Mouse (Mus musculus) liver, embryonic 11.5 days (tissue): ENCODE measurements at regions not wholly inside any gene's neighbourhood (a gene's known extent, or its start where the extent isn't known, plus 50 kb on each side); places are given as distances from the start of the nearest gene placed in this dataset.
"Not testable (repeated sequence)": the region's sequence is repeated elsewhere in the genome, so short reads cannot be mapped to it uniquely, and the experiment has no call there.

ENCODE experiments used
- ATAC-seq: fragments of 200-750 bp; cut with Nextera tagmentation; replicated peaks from 2 replicates; pipeline ENCODE4 v1.8.0; 2017; ENCODE audit warnings: moderate number of reproducible peaks, mild to moderate bottlenecking, moderate TSS enrichment, moderate library complexity; ENCODE audit not compliant: low FRiP score
- DNase-seq: peaks from one replicate; pipeline ENCODE4 v3.0.0-alpha.2; 2017; ENCODE audit warnings: low spot score
- H3K27ac ChIP-seq: fragments of 300-500 bp; sonication (generic); 2 replicates; pipeline ENCODE4 v1.5.1; 2014; ENCODE audit warnings: mild to moderate bottlenecking, low read depth, low read length, control low read depth
- H3K27me3 ChIP-seq: fragments of 300-500 bp; sonication (generic); replicated peaks from 2 replicates; pipeline ENCODE4 v1.6.1; 2014; ENCODE audit warnings: low read length, mixed read lengths; ENCODE audit not compliant: control insufficient read depth, insufficient read depth
- H3K36me3 ChIP-seq: fragments of 300-500 bp; sonication (generic); 2 replicates; pipeline ENCODE4 v1.6.1; 2014; ENCODE audit warnings: mild to moderate bottlenecking, low read length, moderate library complexity, mixed read lengths; ENCODE audit not compliant: control insufficient read depth, insufficient read depth
- H3K4me1 ChIP-seq: fragments of 300-500 bp; sonication (generic); replicated peaks from 2 replicates; pipeline ENCODE4 v1.6.1; 2014; ENCODE audit warnings: low read length, mixed read lengths; ENCODE audit not compliant: control insufficient read depth, insufficient read depth
- H3K4me2 ChIP-seq: fragments of 300-500 bp; sonication (generic); 2 replicates; pipeline ENCODE4 v1.6.1; 2014; ENCODE audit warnings: mild to moderate bottlenecking, control low read depth, moderate library complexity
- H3K4me3 ChIP-seq: fragments of 300-500 bp; sonication (generic); 2 replicates; pipeline ENCODE4 v1.5.1; 2014; ENCODE audit warnings: low read depth, low read length, control low read depth
- H3K9ac ChIP-seq: fragments of 300-500 bp; sonication (generic); 2 replicates; pipeline ENCODE4 v1.6.1; 2014; ENCODE audit warnings: low read depth, low read length, control low read depth
- H3K9me3 ChIP-seq: fragments of 300-500 bp; sonication (generic); 2 replicates; pipeline ENCODE4 v1.6.1; 2016; ENCODE audit warnings: low read length, inconsistent platforms, mixed read lengths; ENCODE audit not compliant: control insufficient read depth
- WGBS: fragments of 180-500 bp; shearing (Covaris S2); extraction: QIAGEN DNeasy Blood & Tissue Kit; methylation state at CpG from one replicate; pipeline ENCODE4 v1.1.7; 2014; 5-methylcytosine and 5-hydroxymethylcytosine counted together

DNA sequence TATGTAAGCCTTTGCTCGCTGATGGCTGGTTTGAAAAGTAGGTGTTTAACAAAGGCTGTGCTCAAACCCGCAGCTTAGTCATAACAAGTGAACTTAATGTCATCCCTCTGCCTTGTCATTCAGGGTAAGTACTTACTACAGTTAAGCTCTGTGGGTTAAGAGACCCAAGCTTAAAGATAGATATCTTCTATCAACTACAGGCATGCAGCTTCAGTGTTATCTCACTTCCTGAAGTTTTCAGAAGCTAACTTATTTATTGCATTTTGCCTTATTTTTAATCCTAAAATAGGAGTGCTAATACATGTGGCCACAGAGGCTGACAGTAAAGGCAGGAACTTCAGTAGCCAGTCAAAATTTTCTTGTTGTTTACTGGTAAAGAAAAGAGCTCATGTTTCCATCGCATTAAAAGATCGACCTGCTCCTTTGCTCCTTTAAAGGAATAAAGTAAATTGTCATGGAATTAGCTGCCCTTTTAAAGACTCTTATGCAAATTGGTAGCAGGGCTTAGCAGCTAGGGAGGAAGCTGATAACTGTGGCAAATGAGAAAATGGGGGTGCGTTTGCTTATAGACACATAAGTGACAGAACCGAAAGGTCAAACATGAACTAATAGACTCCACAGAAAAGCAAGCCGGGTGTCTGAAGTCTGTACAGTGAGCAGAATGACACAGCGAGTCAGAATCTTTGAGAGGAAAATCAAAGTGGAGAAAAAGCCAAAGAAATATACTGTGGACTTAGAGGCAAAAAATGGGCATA is 55.9 kb upstream of the Inpp4b start:
- 55% methylated on average over 8 of the region's 8 CpGs for WGBS
- Histone ChIP-seq H3K4me1 (no peaks in the 10 kb centered on the region), H3K4me2 (no peak overlapping the region), H3K9me3 (no peaks in the 10 kb centered on the region), H3K27me3 (no peaks in the 10 kb centered on the region), H3K4me3 (no peak overlapping the region), H3K9ac (no peak overlapping the region), H3K36me3 (no peaks in the 10 kb centered on the region), H3K27ac (no peak overlapping the region)
- no peak for DNase-seq
- ATAC-seq = peak; percentile 47; the same call in 1 of the 2 replicates

DNA sequence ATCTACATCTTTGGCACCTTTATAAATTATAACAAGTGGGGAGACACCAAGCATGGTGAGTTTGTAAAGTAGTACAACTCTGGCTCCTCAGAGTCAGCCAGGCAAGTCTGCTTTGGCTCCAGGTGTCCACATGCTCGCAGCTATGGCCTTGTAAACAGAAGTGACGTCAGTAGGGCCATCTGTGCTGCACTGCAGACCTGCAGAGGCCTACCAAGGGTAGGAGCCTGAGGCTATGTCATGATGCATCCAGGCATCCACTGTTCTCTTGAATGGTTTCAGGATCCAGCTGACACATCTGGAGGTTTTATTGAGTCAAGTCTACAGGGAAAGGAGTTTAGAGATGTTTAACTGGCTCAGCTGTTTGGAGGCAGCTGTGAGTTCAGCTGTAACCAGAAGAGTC is 82.3 kb upstream of the Inpp4b start:
- H3K27ac ChIP-seq = no peak overlapping the region
- WGBS = 82% methylated on average over 2 of the region's 2 CpGs
- ATAC-seq (no peak), DNase-seq (no peak)
- no peaks in the 10 kb centered on the region for H3K4me1 ChIP-seq
- no peak overlapping the region for H3K4me2 ChIP-seq
- H3K9me3 ChIP-seq = no peaks in the 10 kb centered on the region
- no peak overlapping the region for H3K4me3 ChIP-seq
- no peak overlapping the region for H3K9ac ChIP-seq
- no peaks in the 10 kb centered on the region for H3K36me3 ChIP-seq
- no peaks in the 10 kb centered on the region for H3K27me3 ChIP-seq

DNA sequence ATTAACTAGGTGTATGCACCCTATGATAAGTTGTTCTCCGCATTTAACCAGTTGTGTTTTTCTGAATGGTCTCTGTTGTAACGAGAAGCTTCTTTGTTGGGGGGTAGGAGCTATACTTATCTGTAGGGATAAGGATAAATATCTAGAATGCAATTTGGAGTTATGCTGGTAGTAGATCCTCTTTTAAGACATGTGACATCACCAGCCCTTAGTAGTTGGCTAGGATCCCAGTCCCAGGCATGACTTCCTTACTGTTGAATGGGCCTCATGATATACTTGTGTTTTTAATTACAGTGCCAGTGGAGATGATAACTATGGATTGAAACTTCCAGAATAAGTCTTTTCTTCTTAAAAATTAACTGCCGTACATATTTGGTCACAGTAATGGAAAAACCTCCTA is 118.5 kb upstream of the Inpp4b start:
- no peaks in the 10 kb centered on the region for H3K36me3 ChIP-seq
- WGBS = 78% methylated on average over 3 of the region's 3 CpGs
- H3K4me3 ChIP-seq = no peak overlapping the region
- no peak for ATAC-seq
- H3K9me3 ChIP-seq = no peaks in the 10 kb centered on the region
- H3K27ac ChIP-seq = no peak overlapping the region
- no peak overlapping the region for H3K9ac ChIP-seq
- H3K4me2 ChIP-seq = no peak overlapping the region
- H3K27me3 ChIP-seq = no peaks in the 10 kb centered on the region
- DNase-seq = no peak
- no peaks in the 10 kb centered on the region for H3K4me1 ChIP-seq

DNA sequence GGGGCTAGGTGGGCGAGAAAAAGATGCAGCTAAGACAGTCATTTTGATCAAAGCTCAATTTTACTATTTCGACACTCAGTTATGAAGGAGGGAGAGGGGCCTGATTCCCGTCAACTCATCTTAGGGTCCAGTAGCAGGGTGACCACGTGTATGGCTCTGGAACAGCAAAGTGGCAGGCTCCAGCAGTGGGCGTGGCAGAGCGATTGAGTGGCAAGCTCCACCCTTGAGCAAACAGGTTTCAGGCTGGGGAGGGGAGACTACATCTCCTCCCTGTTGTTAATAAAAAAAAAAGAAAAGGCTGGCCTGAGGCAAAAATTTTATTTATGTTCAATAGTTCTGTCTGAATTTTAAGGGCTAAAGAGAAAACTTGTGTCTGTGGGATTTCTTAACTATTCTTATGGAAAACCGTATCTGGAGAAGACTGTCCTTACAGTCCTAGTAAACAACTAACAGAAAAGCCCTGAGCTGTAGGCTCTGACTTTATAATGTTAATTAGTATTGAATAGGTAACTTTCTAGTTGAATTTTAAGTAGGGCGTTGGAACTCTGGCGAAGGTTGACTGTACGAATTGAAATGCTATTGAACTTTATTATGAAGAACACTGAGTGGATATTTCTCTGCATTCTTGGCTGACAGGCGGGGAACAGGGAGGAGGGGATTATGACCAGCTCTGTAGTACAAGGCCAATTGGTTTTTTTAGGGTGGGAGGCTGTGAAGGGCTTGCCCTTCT is 155.1 kb upstream of the Inpp4b start:
- H3K9me3 ChIP-seq, H3K27me3 ChIP-seq, ATAC-seq, H3K4me2 ChIP-seq, H3K36me3 ChIP-seq, H3K4me3 ChIP-seq, H3K9ac ChIP-seq, H3K27ac ChIP-seq, H3K4me1 ChIP-seq, DNase-seq: not testable (repeated sequence)
- 78% methylated on average over 11 of the region's 11 CpGs for WGBS

DNA sequence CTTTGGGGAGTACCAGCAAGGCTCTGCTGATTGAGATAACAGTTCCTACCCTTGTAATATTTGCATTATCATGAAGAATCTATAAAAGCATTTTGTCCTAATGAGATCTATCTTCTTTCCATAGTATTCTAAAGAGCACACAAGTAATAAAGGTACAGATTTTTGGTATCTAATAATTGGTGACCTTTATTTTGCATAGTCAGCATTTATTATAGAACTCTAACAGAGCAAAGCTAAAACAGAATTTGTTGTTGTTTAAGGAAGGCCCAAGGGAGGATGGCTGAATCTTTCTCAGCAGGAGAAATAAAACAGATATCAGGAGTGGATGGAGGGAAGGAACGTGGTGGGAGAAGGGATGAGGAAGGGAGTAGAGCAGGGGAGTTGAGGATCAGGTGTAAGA is 160.8 kb upstream of the Usp38 start:
- DNase-seq (no peak), ATAC-seq (no peak)
- Histone ChIP-seq H3K4me2 (no peak overlapping the region), H3K36me3 (no peaks in the 10 kb centered on the region), H3K4me3 (no peak overlapping the region), H3K27ac (no peak overlapping the region), H3K27me3 (no peaks in the 10 kb centered on the region), H3K4me1 (no peaks in the 10 kb centered on the region), H3K9me3 (no peaks in the 10 kb centered on the region), H3K9ac (no peak overlapping the region)
- 69% methylated on average over 1 of the region's 1 CpGs for WGBS

DNA sequence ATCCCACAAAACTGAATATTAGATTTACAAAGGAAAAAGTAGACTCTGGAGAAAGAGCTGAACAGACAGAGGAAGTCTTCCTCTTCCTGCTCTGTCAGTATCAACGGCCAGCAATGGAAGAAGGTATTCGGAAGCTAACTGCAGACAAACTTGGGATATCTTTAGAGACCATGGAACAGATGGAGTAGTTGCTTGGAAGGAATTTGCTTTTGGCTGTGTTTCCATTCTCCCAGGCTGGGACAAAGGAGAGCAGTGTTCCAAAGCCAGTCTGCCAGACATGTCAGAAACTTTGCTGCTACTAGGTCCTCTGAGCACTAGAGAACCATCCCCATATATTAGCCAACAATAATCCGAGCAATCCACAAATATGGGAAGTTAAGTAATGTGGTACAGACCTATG is 132.5 kb upstream of the Usp38 start:
- H3K27ac ChIP-seq = no peak overlapping the region
- no peaks in the 10 kb centered on the region for H3K4me1 ChIP-seq
- WGBS = 76% methylated on average over 3 of the region's 3 CpGs
- no peaks in the 10 kb centered on the region for H3K36me3 ChIP-seq
- H3K9ac ChIP-seq = no peak overlapping the region
- no peak for DNase-seq
- no peak overlapping the region for H3K4me3 ChIP-seq
- H3K9me3 ChIP-seq = 0 out of 2 replicates have a peak, but pooled peaks cover 2% of the 10 kb centered on the region
- no peaks in the 10 kb centered on the region for H3K27me3 ChIP-seq
- H3K4me2 ChIP-seq = no peak overlapping the region
- no peak for ATAC-seq

DNA sequence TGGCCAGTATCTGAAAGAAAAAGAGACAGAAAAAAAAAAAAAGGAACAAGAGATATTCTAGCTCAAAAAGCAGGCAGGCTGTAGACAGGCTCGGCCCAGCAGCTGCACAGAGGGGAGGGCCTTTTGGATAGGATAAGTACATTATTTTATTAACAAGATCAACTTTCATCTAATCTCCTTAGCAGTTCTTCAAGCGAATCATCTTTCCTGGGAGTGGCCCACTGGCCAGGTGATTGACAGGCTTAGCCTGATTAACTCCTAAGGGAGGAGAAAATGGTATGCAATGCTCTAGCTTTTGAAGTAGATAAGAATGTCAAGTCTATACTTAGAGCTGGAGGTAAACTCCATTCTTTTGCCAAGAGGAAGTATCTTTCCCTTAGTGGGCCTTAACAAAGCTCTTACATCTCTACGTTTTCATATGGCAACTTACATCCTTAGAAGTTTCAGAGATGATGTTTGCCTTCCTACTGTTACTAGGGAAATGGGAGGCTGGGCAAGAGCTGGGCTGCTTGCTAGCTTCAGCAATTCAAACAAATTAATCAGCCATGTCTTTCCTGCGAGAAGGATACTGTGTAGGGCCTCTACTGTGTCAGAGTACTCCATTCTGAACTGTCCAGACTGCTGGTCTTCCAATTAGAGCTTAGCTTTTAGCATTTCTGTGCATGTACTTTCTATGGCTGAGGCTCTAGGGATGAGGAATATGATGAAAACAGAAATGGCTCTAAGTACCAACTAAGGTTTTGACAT is 92.2 kb upstream of the Usp38 start:
- no peaks in the 10 kb centered on the region for H3K36me3 ChIP-seq
- DNase-seq (no peak), ATAC-seq (no peak)
- H3K4me2 ChIP-seq = no peak overlapping the region
- no peaks in the 10 kb centered on the region for H3K4me1 ChIP-seq
- H3K27me3 ChIP-seq = no peaks in the 10 kb centered on the region
- no peak overlapping the region for H3K9ac ChIP-seq
- 44% methylated on average over 4 of the region's 4 CpGs for WGBS
- no peak overlapping the region for H3K4me3 ChIP-seq
- H3K9me3 ChIP-seq = no peaks in the 10 kb centered on the region
- no peak overlapping the region for H3K27ac ChIP-seq

DNA sequence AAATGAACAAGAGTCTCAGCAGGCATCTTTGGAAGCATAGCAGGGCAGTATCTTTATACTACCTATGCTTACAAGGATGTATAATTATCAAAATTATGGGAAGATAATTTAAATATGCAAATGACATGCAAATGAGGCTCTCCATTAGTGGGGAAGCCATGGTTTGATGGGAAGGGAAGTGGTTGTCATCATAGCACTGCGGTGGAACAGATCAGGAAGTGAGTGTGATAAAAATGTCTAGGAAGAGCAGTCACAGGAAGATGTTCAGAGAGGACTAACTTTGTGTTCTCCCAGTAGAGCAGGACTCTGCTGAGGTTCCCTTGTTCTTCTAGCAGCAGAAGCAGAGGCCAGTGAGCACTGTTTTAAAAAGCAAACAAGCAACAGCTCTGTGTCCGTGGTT is 84.2 kb upstream of the Usp38 start:
- H3K4me3 ChIP-seq = no peak overlapping the region
- no peak for ATAC-seq

More for the DNA sequence above, 84.2 kb upstream of the Usp38 start:
- no peak overlapping the region for H3K27ac ChIP-seq
- H3K9ac ChIP-seq = no peak overlapping the region
- no peaks in the 10 kb centered on the region for H3K27me3 ChIP-seq
- no peaks in the 10 kb centered on the region for H3K36me3 ChIP-seq
- no peak for DNase-seq
- H3K4me1 ChIP-seq = no peaks in the 10 kb centered on the region
- no peak overlapping the region for H3K4me2 ChIP-seq
- no peaks in the 10 kb centered on the region for H3K9me3 ChIP-seq
- 45% methylated on average over 2 of the region's 2 CpGs for WGBS
